Mouse (Mus musculus): ENCODE measurements around the gene Ccdc84. TPM values are rescaled to one million over a fixed set of nuclear protein-coding genes. Genes with fewer than 3 reads are reported as not detected.
"Not testable (repeated sequence)": the region's sequence is repeated elsewhere in the genome, so short reads cannot be mapped to it uniquely, and the experiment has no call there.

The Ccdc84 gene
- polyA plus RNA-seq, 1 experiment: 39.3 TPM

GRCm38 (mm10) chr9:44410647-44411336 lies 7.6 kb downstream of the Ccdc84 start:
- Histone ChIP-seq H3K4me3 (ENCODE audit: insufficient read depth, low read length) (no peak overlapping the region), H3K4me1 (ENCODE audit: control insufficient read depth, insufficient read depth, low read length) (peaks cover 7% of the 10 kb centered on the region), H3K27ac (ENCODE audit: insufficient read depth, low read depth, low read length) (no peak overlapping the region)
- TF ChIP-seq POLR2A (IDR thresholded peaks at IDR 0.05; ENCODE audit: borderline replicate concordance, low read depth, low read length) (no peak), CTCF (IDR thresholded peaks at IDR 0.05; ENCODE audit: low read depth, low read length) (no peak)

GRCm38 (mm10) chr9:44408693-44409092 lies 9.7 kb downstream of the Ccdc84 start:
- Histone ChIP-seq H3K27ac (ENCODE audit: insufficient read depth, low read depth, low read length) (peak overlapping the region; percentile 72; the same call in 1 of the 2 replicates), H3K4me3 (ENCODE audit: insufficient read depth, low read length) (peak overlapping the region; percentile 89)
- not testable (repeated sequence) for H3K4me1 ChIP-seq (ENCODE audit: control insufficient read depth, insufficient read depth, low read length)

GRCm38 (mm10) chr9:44407752-44408097 lies 10.6 kb downstream of the Ccdc84 start:
- TF ChIP-seq CTCF (IDR thresholded peaks at IDR 0.05; ENCODE audit: low read depth, low read length) (no peak), POLR2A (IDR thresholded peaks at IDR 0.05; ENCODE audit: borderline replicate concordance, low read depth, low read length) (no peak)
- H3K4me1 ChIP-seq (ENCODE audit: control insufficient read depth, insufficient read depth, low read length): peaks cover 7% of the 10 kb centered on the region
- H3K4me3 ChIP-seq (ENCODE audit: insufficient read depth, low read length): peak overlapping the region; percentile 89
- peak overlapping the region; percentile 72 for H3K27ac ChIP-seq (ENCODE audit: insufficient read depth, low read depth, low read length)

GRCm38 (mm10) chr9:44406906-44407751 lies 11.2 kb downstream of the Ccdc84 start, which contains the start of the genes Rps25 and Trappc4:
Rps25 (plus strand) TSS chr9:44407139.
Trappc4 (minus strand) TSS chr9:44407600.
- peak within 1 kb of the TSS; percentile 89 for H3K4me3 ChIP-seq (ENCODE audit: insufficient read depth, low read length)
- peak within 1 kb of the TSS; percentile 92 for H3K27ac ChIP-seq (ENCODE audit: insufficient read depth, low read depth, low read length)
- no peak for TF ChIP-seq POLR2A (IDR thresholded peaks at IDR 0.05; ENCODE audit: borderline replicate concordance, low read depth, low read length)
- no peak for TF ChIP-seq CTCF (IDR thresholded peaks at IDR 0.05; ENCODE audit: low read depth, low read length)
- peaks cover 7% of the 10 kb centered on the region for H3K4me1 ChIP-seq (ENCODE audit: control insufficient read depth, insufficient read depth, low read length)

- H3K27ac ChIP-seq (ENCODE audit: insufficient read depth, low read depth, low read length): no peak overlapping the region
- H3K4me1 ChIP-seq (ENCODE audit: control insufficient read depth, insufficient read depth, low read length): peaks cover 7% of the 10 kb centered on the region
- no peak overlapping the region for H3K4me3 ChIP-seq (ENCODE audit: insufficient read depth, low read length)
- no peak for TF ChIP-seq CTCF (IDR thresholded peaks at IDR 0.05; ENCODE audit: low read depth, low read length)
- TF ChIP-seq POLR2A (IDR thresholded peaks at IDR 0.05; ENCODE audit: borderline replicate concordance, low read depth, low read length): no peak
Measured at GRCm38 (mm10) chr9:44405011-44405410, 13.4 kb downstream of the Ccdc84 start.

GRCm38 (mm10) chr9:44401081-44401480 lies 17.3 kb downstream of the Ccdc84 start:
- Histone ChIP-seq H3K4me1 (ENCODE audit: control insufficient read depth, insufficient read depth, low read length) (peaks cover 15% of the 10 kb centered on the region), H3K27ac (ENCODE audit: insufficient read depth, low read depth, low read length) (no peak overlapping the region), H3K4me3 (ENCODE audit: insufficient read depth, low read length) (no peak overlapping the region)
- no peak for TF ChIP-seq CTCF (IDR thresholded peaks at IDR 0.05; ENCODE audit: low read depth, low read length)
- TF ChIP-seq POLR2A (IDR thresholded peaks at IDR 0.05; ENCODE audit: borderline replicate concordance, low read depth, low read length): no peak

- Histone ChIP-seq H3K4me3 (ENCODE audit: insufficient read depth, low read length) (no peak overlapping the region), H3K4me1 (ENCODE audit: control insufficient read depth, insufficient read depth, low read length) (peaks cover 18% of the 10 kb centered on the region), H3K27ac (ENCODE audit: insufficient read depth, low read depth, low read length) (no peak overlapping the region)
- no peak for TF ChIP-seq POLR2A (IDR thresholded peaks at IDR 0.05; ENCODE audit: borderline replicate concordance, low read depth, low read length)
- no peak for TF ChIP-seq CTCF (IDR thresholded peaks at IDR 0.05; ENCODE audit: low read depth, low read length)
Measured at GRCm38 (mm10) chr9:44399795-44400114, 18.6 kb downstream of the Ccdc84 start.

GRCm38 (mm10) chr9:44399114-44399794 lies 19.1 kb downstream of the Ccdc84 start:
- Histone ChIP-seq H3K4me3 (ENCODE audit: insufficient read depth, low read length) (no peak overlapping the region), H3K4me1 (ENCODE audit: control insufficient read depth, insufficient read depth, low read length) (peaks cover 21% of the 10 kb centered on the region), H3K27ac (ENCODE audit: insufficient read depth, low read depth, low read length) (no peak overlapping the region)
- TF ChIP-seq POLR2A (IDR thresholded peaks at IDR 0.05; ENCODE audit: borderline replicate concordance, low read depth, low read length) (no peak), CTCF (IDR thresholded peaks at IDR 0.05; ENCODE audit: low read depth, low read length) (no peak)

- peaks cover 21% of the 10 kb centered on the region for H3K4me1 ChIP-seq (ENCODE audit: control insufficient read depth, insufficient read depth, low read length)
- no peak overlapping the region for H3K27ac ChIP-seq (ENCODE audit: insufficient read depth, low read depth, low read length)
- TF ChIP-seq POLR2A (IDR thresholded peaks at IDR 0.05; ENCODE audit: borderline replicate concordance, low read depth, low read length): no peak
- peak overlapping the region; percentile 71; the same call in 1 of the 2 replicates for H3K4me3 ChIP-seq (ENCODE audit: insufficient read depth, low read length)
Measured at GRCm38 (mm10) chr9:44398551-44398950, 19.8 kb downstream of the Ccdc84 start.

GRCm38 (mm10) chr9:44398087-44398486 lies 20.3 kb downstream of the Ccdc84 start:
- Histone ChIP-seq H3K4me3 (ENCODE audit: insufficient read depth, low read length) (peak overlapping the region; percentile 71), H3K4me1 (ENCODE audit: control insufficient read depth, insufficient read depth, low read length) (peaks cover 21% of the 10 kb centered on the region), H3K27ac (ENCODE audit: insufficient read depth, low read depth, low read length) (0 out of 2 replicates have a peak overlapping the region, but pooled peaks have one; percentile 5)
- no peak for TF ChIP-seq POLR2A (IDR thresholded peaks at IDR 0.05; ENCODE audit: borderline replicate concordance, low read depth, low read length)

All from bone marrow macrophage, adult 2 months (primary cell).